Mouse (Mus musculus) spleen, postnatal 36 days (tissue): ENCODE measurements at regions not wholly inside any gene's neighbourhood (a gene's known extent, or its start where the extent isn't known, plus 50 kb on each side); places are given as distances from the start of the nearest gene placed in this dataset.

Experiments
- DNase-seq, 2 experiments: peaks; one replicate each; pipeline ENCODE4 v3.0.0; 2022; ENCODE audit warnings: low spot score in 2 of 2, mixed read lengths in 1 of 2

DNA sequence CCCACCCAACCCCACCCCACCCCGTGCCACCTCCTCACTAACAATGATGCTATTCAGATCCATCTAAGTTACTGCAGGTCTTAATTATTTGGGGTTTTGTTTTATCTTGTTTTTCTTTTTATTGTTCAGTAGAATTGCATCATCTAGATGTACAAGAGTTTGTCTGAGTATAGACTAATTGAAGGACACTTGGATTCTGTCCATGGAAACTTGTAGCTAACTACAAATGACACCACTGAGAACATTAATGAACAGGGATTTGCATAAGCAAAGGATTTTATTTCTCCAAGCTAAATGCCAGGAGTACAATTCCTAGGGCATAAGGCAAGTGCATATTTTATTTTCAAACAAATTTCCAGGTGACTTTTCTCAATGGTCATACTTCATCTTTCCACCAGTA is 318.4 kb upstream of the Slc7a11 start:
- DNase-seq, result no peak

- no peak for DNase-seq
These were observed 314.7 kb upstream of the Slc7a11 start for GRCm38 (mm10) chr3:50758106-50758505.

GRCm38 (mm10) chr3:50737173-50737572 is 293.8 kb upstream of the Slc7a11 start:
- no peak for DNase-seq

DNA sequence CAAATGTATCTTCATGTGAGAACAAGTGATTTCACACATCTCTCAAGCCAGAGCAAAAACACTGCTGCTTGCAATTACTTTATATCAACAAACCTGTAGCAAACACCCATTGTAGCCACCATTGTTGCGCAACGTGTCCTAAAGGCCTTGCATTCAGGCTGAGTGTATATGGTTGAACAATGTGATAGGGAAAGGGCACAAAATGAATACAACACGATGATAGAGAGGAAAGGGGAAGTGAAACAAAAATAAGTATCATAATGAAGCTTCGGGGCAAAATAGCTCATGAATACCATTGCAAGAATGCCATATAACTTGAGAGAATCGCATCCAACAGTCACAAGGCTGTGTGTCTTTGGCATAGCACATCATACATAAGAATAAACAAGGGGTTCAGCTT is 275.6 kb upstream of the Slc7a11 start:
- no peak for DNase-seq

DNA sequence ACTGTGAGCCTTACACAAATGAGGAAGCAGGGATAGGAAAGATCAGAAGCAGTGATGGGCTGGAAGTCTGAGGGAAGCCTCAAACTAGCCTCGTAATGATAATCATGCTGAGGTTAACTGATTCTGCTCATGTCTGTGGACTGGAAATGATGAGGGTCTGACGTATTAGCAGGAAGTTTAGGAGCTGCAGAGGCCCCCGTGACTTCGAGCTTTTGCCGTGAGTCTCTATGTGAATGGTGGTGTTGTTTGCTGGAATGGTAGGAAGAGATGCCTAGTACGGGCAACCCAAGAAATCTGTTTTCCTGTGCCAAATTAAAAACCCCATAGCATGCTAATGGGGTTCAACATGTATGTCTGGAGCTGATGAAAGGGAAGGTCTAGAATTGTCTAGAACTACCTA is 270.0 kb upstream of the Slc7a11 start:
- DNase-seq, result no peak

DNA sequence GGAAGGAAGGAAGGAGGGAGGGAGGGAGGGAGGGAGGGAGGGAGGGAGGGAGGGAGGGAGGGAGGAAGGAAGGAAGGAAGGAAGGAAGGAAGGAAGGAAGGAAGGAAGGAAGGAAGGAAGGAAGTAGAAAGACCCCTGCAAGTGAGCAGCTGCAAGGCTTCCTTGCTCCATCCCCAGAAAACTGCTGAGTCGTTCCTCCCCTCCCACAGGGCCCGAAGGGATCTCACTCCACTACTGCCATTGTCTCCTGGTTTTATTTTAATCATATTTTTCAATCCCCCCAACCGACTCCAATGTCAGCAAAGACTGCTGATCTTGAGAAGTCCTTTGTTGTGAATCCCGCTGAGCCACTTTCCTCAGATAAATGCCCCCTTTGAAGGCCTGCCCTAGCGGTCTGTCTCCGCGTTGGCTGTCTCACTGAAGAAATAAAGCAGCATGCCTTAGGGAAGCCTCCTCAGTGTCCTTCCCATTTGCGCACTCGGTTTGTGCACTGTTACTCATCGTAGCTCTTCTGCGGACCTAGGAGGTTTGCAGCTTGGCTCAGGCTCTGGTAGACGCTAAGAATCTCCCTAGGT is 266.1 kb upstream of the Slc7a11 start:
- no peak for DNase-seq

- DNase-seq, result no peak
These were observed 263.3 kb upstream of the Slc7a11 start for GRCm38 (mm10) chr3:50706707-50707106.

DNA sequence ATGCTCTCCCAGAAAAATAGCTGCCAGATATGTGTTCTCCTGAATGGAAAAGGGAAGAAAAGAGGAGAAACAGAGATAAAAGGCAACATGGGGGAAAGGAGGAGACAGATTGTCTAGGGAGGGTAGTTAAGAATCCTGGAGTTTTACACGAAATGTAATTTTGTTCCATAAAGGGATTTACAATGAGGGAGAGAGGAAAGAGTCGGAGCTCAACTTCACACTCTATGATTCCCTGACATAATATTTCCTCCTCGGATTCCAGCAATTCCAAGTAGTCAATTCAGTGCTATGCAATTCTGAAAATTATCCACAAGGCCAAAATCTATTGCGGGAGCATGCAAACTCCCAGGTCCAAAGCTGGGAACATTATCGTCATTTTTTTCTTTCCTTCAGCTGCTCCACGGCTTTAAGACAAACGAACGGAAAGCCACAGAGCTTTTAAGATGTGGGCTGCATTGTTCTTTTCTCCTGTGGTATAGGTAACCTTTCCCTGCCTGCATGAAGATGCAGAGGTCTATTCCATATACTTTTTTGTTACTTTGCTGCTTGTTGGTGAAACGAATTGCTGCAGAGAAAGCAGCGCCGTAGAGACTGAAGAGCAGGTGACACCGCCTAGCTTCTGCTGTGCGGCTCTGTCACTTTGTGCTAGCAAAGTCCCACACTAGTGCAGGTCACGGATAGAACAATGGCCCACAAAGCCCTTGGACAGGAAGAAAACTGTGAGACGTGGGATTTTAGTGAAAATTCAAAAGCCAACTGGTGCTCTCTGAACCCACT is 251.7 kb upstream of the Slc7a11 start:
- no peak for DNase-seq

DNA sequence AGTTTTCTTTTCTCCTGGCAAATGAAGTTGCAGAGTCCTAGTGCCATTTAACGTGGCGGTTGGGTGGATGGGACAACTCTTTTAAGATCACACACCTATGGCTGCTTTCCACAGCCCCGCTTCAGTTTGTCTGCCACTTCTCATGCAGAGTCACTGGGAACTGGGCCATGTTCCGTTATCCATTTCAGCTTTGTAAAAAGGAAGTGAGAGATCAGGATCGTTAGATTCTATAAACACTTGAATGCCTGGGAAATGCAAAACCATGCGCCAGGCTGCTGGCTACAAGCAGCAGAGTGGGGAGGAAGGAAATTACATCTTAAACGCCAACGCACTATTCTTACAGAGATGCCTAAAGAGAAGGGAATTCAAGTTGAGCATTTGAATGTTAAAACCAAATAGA is 251.1 kb upstream of the Slc7a11 start:
- no peak for DNase-seq

DNA sequence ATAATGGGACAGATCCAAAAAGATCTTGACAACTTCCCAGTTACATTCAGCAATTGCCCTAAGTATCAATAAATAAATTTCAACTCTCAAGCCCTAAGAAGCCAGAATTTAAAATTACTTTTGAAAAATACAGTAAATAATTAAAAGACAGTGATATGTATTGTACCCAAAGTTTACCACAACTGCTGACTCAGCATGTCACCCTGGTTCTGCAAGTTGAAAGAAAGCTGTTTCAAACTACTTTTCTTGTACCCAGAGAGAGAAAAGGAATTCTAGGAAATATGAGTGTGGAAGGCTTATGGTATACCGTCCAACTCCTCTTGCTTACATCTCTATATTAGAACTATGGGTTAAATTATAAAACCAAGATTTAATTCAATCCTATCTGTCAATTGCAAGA is 248.9 kb upstream of the Slc7a11 start:
- no peak for DNase-seq

DNA sequence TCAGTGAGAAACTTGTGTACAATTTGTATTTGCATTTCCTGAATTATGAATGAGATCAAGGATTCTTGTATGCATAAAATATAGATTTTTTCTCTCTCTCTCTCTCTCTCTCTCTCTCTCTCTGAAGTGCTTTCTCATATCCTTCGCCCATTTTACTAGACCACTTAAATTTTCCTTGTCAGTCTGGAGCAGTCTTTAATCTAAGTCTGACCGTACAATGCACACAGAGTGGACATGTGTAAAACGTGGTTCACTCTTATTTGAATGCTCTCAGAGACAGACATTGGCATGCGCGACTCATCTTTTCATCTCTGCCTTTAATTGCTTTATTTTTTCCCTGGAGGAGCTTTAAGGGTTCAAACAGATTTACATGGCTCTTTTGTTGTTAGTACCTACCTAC is 247.3 kb upstream of the Slc7a11 start:
- DNase-seq, result no peak

DNA sequence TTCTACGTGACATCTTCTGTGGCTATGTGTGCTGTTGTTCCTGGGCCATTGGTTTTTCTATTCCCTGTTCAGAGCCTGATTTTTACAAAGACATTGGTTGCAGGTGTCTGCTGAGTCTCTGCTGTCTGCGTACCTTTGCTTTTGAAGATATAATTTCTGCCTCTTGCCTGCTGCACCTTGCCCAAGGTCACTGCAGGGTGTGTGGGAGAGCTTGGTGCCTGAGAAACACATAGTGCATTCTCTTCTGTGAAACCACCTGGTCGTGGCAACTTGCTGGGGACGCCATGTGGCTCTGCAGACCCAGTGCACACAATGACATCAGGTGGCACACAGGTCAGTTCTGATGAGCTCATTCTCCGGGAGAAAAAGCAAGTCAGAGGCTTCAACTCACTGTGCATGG is 246.0 kb upstream of the Slc7a11 start:
- DNase-seq, result no peak

DNA sequence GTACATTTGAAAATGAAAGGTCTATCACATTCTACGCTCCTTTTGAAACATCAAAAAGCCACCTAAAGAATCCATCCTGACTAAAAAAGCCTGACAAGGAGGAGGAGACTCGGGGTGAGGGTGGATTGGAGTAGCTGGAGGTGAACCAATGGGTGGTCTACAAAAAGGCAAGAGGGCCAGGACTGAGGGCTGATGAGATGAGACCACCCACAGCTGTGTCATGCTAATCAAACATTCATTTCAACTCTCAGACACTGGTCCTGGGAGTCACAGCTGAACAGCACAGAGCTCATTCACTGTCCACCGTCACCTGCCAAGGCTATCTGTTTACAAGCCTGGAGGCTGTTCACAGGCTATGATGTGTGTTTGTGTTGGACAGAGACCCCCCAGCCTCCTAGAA is 244.3 kb upstream of the Slc7a11 start:
- no peak for DNase-seq

- no peak for DNase-seq
These were observed 235.2 kb upstream of the Slc7a11 start for GRCm38 (mm10) chr3:50678611-50678988.

- DNase-seq, result no peak
These were observed 234.7 kb upstream of the Slc7a11 start for GRCm38 (mm10) chr3:50677953-50678610.

DNA sequence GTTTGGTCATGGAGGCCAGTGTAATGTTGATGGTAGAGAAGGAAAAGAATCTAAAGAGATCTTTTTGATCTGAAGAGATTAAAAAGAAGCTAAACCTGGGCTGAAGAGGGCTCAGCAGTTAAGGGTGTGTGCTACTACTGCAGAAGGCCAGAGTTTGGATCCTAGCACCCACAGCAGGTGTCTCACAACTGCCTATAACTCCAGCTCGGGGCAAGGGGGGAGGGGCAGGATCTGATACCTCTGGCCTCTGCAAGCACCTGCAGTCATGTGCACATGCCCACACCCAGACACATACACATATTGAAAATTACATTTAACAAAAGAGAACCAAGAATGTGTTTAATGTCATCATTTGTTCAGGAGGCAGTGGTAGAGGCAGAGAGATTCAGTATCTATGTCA is 232.4 kb upstream of the Slc7a11 start:
- no peak for DNase-seq

GRCm38 (mm10) chr3:50674860-50675566 is 231.6 kb upstream of the Slc7a11 start:
- DNase-seq, result no peak

DNA sequence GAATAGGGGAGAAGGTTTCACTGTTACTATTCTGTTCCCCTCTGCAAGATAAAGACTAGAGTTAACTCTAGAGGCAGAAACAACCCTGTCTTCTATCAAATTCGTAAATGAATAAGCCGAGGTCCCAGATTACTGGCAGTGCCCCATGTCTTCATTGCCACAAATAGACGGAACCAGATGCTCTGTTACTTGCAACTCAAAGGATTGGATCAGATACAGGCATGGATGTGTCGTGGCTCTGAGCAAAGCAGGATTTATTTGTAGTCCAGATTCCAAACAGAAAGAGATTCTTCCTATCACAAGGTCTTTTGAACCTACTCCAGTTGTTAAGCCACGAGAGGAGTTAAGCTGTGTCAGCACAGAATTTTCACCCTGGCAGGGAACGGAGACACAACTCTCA is 221.9 kb upstream of the Slc7a11 start:
- DNase-seq, result no peak

DNA sequence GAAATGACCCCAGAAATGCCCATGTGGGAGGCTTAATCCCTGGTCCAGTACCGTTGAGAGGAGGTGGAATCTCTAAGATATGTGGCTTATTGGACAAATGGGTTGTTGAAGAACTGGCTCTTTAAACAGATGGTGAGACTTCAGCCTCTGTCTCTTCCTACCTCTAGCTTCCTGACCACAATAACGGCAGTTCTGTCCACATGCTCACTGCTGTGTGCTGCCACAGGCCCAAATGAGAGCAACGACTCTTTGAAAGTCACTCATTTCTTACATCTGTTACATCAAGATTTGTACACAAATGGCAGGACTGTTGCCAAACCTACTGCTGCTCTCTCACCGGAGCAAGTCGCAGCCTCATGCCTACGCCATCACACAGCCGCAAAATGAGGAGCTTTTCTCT is 217.6 kb upstream of the Slc7a11 start:
- no peak for DNase-seq

DNA sequence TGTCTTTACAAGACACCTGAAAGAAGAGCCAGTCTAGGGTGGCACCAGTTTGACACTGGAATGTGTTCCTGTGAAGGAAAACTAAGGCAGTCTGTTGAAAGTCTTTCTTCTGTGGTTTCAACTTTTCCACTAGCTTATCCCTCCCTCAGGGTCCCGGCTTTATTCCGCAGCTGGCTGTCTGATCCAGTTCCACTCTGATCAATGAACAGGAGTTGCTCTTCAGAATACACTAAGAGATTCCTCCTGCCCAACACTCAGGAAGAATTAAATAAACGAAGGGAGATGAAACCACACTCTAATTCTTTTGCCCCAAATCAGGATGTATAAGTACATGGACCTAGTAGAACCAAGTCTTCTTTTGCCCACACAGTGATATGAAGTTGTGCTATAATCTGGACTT is 217.2 kb upstream of the Slc7a11 start:
- no peak for DNase-seq

DNA sequence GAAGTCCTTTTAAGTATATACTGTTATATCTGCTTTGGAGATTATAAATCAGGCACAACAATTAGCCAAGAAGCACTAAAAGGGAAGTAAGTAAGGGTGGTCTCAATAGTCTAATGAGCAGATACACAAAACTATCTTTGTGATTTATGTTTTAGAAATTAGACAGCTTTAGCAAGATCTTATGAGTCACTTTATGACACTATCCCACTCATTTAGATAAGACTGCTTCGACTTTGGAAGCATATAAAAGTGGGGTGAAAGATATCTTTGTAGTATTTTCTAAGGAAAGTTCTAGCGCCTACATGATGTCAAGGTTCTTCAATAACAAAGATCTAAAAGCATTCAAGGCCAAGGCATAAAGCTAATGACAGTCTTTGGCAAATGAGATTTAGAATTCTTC is 214.5 kb upstream of the Slc7a11 start:
- no peak for DNase-seq

DNA sequence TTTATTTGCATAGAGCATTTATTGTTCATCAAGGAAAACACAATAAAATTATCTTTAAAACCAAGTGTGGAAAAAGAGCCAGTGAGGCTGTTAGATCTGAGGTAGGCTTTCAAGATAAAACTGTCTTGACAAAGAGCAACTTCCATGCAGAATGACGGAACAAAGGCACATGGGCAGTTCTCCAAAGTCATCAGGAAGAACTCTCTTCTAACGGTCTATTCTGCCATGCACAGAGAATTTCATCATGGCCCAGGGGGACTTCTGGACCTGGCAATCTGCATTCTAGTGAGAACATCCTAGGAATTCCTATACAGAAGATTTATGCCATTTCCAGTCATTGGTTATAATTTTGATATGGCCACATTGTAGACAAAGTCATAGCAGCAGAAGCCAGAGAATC is 211.0 kb upstream of the Slc7a11 start:
- no peak for DNase-seq

GRCm38 (mm10) chr3:50652265-50652664 is 208.9 kb upstream of the Slc7a11 start:
- DNase-seq, result no peak
